Mouse (Mus musculus) fat pad, adult 2 months (tissue): ENCODE data around the gene Zfp820.
"Not testable (repeated sequence)": the region's sequence is repeated elsewhere in the genome, so short reads cannot be mapped to it uniquely, and the experiment has no call there.

ENCODE experiments used
- DNase-seq: peaks from one replicate; pipeline ENCODE4 v3.0.0-alpha.2; 2011; ENCODE audit warnings: low read depth, low spot score; ENCODE audit errors: extremely low read depth

Zfp820 gene

GRCm38 (mm10) chr17:21845545-21846321 is at the start of gene Zfp820:
TSS of gene Zfp820 (minus strand) at chr17:21845772.
- peak; percentile 10 for DNase-seq

GRCm38 (mm10) chr17:21871256-21871655 is 25.7 kb upstream of the Zfp820 start:
- DNase-seq, result no peak

GRCm38 (mm10) chr17:21846322-21846582 is 680 bp upstream of the Zfp820 start:
- not testable (repeated sequence) for DNase-seq

GRCm38 (mm10) chr17:21838510-21838909 is 7.1 kb downstream of the Zfp820 start:
- DNase-seq, result no peak

- DNase-seq, result not testable (repeated sequence)
These were observed 44.2 kb downstream of the Zfp820 start for GRCm38 (mm10) chr17:21801373-21801772.

- no peak for DNase-seq
These were observed 53.3 kb downstream of the Zfp820 start for GRCm38 (mm10) chr17:21792256-21792655.

- DNase-seq, result no peak
These were observed 75.2 kb downstream of the Zfp820 start for GRCm38 (mm10) chr17:21770336-21770735.
